Mouse (Mus musculus) megakaryocyte, embryonic 14.5 days (primary cell): ENCODE results near the gene Memo1. TPM values are rescaled to one million over a fixed set of nuclear protein-coding genes. Genes with fewer than 3 reads are reported as not detected.
A peak's percentile ranks its signal among the peaks of the same experiment; 100 is the strongest.
"Not testable (repeated sequence)": the region's sequence is repeated elsewhere in the genome, so short reads cannot be mapped to it uniquely, and the experiment has no call there.

ENCODE experiments used
- H3K27me3 ChIP-seq: replicated peaks from 2 replicates; pipeline ENCODE3; 2012; ENCODE audit warnings: inconsistent platforms
- H3K36me3 ChIP-seq: replicated peaks from 2 replicates; pipeline ENCODE3; 2012; ENCODE audit warnings: low read length, inconsistent platforms, mixed read lengths
- H3K4me1 ChIP-seq: 2 replicates; pipeline ENCODE4 v1.6.1; 2012; ENCODE audit warnings: inconsistent platforms
- H3K4me3 ChIP-seq: replicated peaks from 2 replicates; pipeline ENCODE3; 2012; ENCODE audit warnings: moderate library complexity, mild to moderate bottlenecking, inconsistent platforms
- H3K9me3 ChIP-seq: 2 replicates; pipeline ENCODE4 v1.6.1; 2012; ENCODE audit warnings: inconsistent platforms
- FLI1 ChIP-seq: IDR thresholded peaks from 2 replicates; pipeline ENCODE4 v1.6.1; 2012; ENCODE audit warnings: low read length, inconsistent platforms, mixed read lengths
- GATA1 ChIP-seq: IDR thresholded peaks from 3 replicates; pipeline ENCODE4 v1.6.1; 2012; ENCODE audit warnings: mixed read lengths, low read length, inconsistent platforms, borderline replicate concordance
- polyA plus RNA-seq: library from polyadenylated mRNA; stranded (reverse); fragments of >175 nt; gene quantifications from 2 replicates; pipeline ENCODE4 v1.2.3, GENCODE M21; 2012; ENCODE audit warnings: low replicate concordance; ENCODE audit not compliant: insufficient read depth

The Memo1 gene
- polyA plus RNA-seq, 1 experiment: 32.8 TPM

DNA sequence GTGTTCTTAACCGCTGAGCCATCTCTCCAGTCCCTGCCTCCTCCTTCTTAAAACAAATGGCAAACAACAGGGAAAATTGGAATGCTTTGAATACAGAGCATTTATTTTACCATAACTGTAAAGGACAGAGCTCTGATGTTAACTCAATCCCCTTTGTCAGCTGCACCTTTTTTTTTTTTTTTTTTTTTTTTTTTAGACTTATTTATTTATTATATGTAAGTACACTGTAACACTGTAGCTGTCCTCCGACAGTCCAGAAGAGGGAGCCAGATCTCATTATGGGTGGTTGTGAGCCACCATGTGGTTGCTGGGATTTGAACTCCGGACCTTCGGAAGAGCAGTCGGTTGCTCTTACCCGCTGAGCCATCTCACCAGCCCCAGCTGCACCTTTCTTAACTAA lies 23.4 kb upstream of the Memo1 start:
- H3K4me3 ChIP-seq: no peak overlapping the region
- H3K36me3 ChIP-seq: peaks cover 8% of the 10 kb centered on the region
- H3K27me3 ChIP-seq: peaks cover 1% of the 10 kb centered on the region
- peaks cover 22% of the 10 kb centered on the region; the same call in 1 of the 2 replicates for H3K4me1 ChIP-seq
- H3K9me3 ChIP-seq: no peaks in the 10 kb centered on the region
- TF ChIP-seq FLI1 (no peak), GATA1 (no peak)

DNA sequence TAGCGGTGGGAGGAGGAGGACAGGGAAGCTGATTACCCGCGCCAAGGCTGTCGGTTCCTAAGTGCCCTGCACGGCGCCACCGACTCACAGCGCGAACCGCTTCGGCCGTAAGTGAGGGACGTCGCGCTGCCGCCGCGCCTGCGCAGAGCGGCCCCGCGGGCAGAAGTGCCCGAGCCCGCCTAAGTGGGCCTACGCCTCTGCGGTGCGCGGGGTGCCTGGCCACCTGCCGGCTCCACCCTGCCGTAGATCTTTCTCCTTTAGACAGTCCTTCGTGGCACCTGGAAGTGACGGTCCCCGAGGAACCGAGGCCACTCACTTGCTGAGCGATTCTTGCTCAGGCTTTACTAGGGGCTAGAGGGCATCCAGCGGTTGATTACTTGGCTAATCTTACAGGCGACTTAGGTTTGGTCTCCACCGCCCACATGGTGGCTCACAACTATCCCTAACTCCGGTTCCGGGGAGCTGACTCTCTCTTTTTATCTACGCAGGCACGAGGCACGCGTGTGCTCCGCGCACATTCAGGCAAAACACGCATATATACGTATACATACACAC lies 21.1 kb upstream of the Memo1 start:
- Histone ChIP-seq H3K27me3 (peaks cover 1% of the 10 kb centered on the region), H3K36me3 (peaks cover 21% of the 10 kb centered on the region), H3K4me1 (peaks cover 30% of the 10 kb centered on the region; the same call in 1 of the 2 replicates), H3K4me3 (peak overlapping the region; percentile 100), H3K9me3 (no peaks in the 10 kb centered on the region)
- no peak for TF ChIP-seq GATA1
- no peak for TF ChIP-seq FLI1

DNA sequence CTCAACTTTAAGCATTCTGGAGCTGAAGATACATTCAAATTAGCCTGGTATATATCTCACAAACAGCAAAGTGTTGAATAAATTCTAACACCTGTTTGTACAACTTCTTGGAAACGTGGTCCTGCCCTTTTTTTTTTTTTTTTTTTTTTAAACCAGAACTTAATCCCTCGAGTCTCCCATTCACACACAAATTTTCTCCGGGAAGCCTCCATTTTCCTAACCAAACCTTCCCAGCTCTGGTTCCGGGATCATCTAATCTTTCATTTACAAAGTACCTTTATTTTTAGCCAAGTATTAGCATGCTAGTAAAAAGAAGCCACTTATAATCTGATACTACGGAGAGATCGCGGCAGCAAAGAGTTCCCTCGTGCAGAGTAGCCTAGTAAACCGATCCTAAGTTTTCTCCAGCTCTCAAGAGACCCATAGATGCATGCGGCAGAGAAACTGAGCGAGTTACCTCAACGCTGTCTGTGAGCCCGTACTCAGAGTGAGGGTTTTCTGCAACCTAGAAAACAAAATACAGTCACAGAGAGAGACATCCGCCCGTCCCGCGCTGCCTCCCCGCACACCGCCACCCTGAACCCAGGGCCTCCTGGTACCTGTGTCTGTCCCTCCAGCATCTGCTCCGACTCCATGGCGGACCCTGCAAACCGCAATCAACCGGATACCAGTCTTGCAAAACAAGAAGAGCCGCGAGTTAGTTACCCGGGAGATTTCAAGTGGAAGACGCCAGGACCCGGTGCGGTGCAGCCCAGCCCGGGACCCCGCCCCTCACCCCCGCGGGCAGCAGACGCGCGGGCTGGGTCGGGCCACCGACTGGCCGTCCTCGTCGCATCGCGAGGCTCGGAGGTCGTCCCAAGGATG lies 20.4 kb upstream of the Memo1 start:
- peak overlapping the region; percentile 100 for H3K4me3 ChIP-seq
- no peaks in the 10 kb centered on the region for H3K27me3 ChIP-seq
- TF ChIP-seq FLI1 (no peak), GATA1 (no peak)
- H3K4me1 ChIP-seq: peaks cover 34% of the 10 kb centered on the region; the same call in 1 of the 2 replicates
- H3K36me3 ChIP-seq: peaks cover 27% of the 10 kb centered on the region
- H3K9me3 ChIP-seq: no peaks in the 10 kb centered on the region

DNA sequence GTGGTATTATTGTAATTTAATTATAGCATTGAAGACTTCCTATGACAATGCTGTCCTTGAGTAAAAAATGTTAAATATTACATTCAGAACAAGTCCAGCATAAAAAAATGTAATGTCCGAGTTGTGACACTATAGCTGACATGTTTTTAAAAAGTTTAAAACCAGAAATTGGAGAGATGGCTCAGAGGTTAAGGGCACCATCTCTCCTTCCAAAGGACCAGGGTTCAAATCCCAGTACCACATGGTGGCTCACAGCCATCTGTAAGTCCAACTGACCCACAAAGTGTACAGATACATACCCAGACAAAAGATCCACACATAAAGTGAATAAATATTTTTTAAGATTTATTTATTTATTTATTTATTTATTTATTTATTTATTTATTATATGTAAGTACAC lies 10.7 kb upstream of the Memo1 start:
- no peak for TF ChIP-seq GATA1
- no peak for TF ChIP-seq FLI1
- Histone ChIP-seq H3K36me3 (peaks cover 79% of the 10 kb centered on the region), H3K27me3 (no peaks in the 10 kb centered on the region), H3K4me3 (no peak overlapping the region), H3K4me1 (peaks cover 13% of the 10 kb centered on the region), H3K9me3 (no peaks in the 10 kb centered on the region)

DNA sequence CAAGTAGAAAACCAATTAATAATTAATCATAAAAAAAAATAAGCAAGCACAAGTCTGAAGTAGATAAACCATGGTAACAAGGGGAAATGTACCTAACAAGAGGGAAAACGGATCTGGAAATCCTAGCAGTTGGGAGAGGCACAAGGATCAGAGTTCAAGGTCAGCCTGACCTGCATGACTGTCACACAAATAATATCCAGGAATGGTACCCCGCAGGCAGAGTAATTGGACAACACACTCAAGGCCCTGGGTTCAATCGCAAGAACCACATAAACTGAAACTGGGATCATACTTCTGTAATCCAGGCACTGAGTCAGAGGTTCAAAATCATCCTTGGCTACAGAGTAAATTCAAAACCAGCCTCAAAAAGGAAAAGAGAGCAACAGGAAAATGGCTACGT lies 10.3 kb upstream of the Memo1 start:
- Histone ChIP-seq H3K36me3 (peaks cover 80% of the 10 kb centered on the region), H3K9me3 (no peaks in the 10 kb centered on the region), H3K4me3 (no peak overlapping the region), H3K27me3 (no peaks in the 10 kb centered on the region), H3K4me1 (peaks cover 12% of the 10 kb centered on the region)
- TF ChIP-seq FLI1 (no peak), GATA1 (no peak)

DNA sequence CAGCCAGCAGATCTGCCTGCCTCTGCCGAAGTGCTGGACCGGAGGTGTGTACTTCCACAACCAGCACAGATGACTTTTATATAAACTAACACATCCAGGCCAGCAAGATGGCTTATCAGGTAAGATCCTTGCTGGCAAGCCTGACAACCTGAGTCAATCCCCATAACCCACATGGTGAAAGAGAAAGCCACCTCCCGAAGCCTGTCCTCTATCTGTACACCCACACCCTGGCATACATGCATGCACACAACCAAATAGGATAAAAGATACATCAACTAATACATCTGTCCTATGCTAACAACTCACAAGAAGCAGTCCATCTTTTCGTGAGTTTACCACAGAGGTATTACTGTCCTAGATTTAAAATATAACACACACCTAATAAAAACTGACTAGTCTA lies 8.7 kb upstream of the Memo1 start:
- TF ChIP-seq FLI1 (no peak), GATA1 (no peak)
- no peak overlapping the region for H3K4me3 ChIP-seq
- peaks cover 4% of the 10 kb centered on the region; the same call in 1 of the 2 replicates for H3K4me1 ChIP-seq
- H3K9me3 ChIP-seq: no peaks in the 10 kb centered on the region
- H3K36me3 ChIP-seq: peaks cover 81% of the 10 kb centered on the region
- H3K27me3 ChIP-seq: no peaks in the 10 kb centered on the region

DNA sequence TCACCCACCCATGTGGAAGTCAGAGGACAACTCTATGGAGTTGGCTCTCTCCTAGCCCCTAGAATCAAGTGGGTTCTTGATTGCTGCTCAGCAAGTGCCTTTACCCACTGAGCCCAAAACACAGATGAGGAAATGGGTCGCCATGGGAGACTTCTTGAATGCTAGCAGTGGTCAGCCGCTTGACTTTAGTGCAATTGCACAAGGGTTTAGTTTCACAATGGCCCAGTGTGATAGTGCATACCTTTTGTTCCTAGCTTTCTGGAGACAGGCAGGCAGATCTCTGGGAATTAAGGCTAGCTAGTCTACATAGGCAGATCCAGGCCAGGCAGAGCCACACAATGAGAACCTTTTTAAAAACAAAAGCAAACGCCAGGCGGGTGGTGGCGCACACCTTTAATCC lies 4.8 kb upstream of the Memo1 start:
- H3K4me3 ChIP-seq: no peak overlapping the region
- no peaks in the 10 kb centered on the region for H3K27me3 ChIP-seq
- TF ChIP-seq FLI1 (no peak), GATA1 (no peak)
- H3K36me3 ChIP-seq: peaks cover 56% of the 10 kb centered on the region
- H3K4me1 ChIP-seq: peaks cover 7% of the 10 kb centered on the region; the same call in 1 of the 2 replicates
- H3K9me3 ChIP-seq: no peaks in the 10 kb centered on the region

DNA sequence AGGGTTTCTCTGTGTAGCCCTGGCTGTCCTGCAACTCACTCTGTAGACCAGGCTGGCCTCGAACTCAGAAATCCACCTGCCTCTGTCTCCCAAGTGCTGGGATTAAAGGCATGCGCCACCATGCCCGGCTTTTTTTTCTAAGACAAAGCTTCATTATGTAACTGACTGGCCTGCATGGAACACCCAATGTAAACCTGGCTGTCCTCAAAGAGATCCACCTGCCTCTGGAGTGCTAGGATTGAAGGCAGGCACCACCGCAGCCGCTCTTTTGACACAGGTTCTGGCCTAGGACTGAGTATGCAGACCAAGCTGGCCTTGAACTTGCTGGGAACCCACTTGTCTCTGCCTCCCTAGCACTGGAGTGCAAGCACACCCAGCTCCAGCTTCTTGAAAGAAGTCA lies 1.7 kb upstream of the Memo1 start:
- not testable (repeated sequence) for H3K9me3 ChIP-seq, H3K4me3 ChIP-seq, H3K27me3 ChIP-seq
- Histone ChIP-seq H3K4me1 (peaks cover 19% of the 10 kb centered on the region), H3K36me3 (peaks cover 36% of the 10 kb centered on the region)

DNA sequence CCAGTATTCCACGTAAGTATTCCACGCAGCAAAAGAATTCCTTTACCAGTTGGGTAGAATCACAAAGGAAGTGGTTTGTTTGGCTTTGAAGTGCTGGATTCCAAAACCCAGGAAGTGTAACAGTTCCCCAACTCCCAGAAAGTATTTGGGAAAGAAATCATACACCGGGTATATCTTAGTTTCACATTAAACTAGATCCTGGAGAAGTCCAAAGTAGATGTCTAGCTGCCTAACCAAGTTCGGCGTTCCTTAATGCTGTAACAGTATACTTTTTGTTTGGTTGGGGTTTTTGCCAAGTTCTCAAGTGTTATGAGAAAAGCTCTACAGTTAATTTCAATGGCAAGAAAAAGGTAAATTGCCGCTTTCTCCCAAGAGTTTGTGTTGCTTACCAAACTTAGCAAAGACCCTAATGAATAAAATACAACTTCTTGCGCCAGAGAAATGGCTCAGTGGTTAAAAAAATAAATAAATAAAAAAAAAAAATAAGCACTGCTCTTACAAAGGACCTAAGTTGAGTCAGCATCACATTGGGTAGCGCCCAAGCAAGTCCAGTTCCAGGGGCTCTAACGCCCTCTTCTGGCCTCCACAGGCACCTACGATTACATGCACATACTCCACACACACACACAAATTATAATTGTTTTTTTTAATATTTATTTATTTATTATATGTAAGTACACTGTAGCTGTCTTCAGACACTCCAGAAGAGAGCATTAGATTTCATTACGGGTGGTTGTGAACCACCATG lies 929 bp upstream of the Memo1 start:
- H3K4me1 ChIP-seq: peaks cover 26% of the 10 kb centered on the region

More for the DNA sequence above, 929 bp upstream of the Memo1 start:
- peak overlapping the region; percentile 97 for H3K4me3 ChIP-seq
- H3K9me3 ChIP-seq: no peaks in the 10 kb centered on the region
- H3K36me3 ChIP-seq: peaks cover 29% of the 10 kb centered on the region
- no peak for TF ChIP-seq FLI1
- no peak for TF ChIP-seq GATA1
- H3K27me3 ChIP-seq: no peaks in the 10 kb centered on the region
